Mouse (Mus musculus) myocyte (in vitro differentiated cells): ENCODE results near the gene Kctd21. TPM values are rescaled to one million over a fixed set of nuclear protein-coding genes. Genes with fewer than 3 reads are reported as not detected.

Source experiments
- H3K27me3 ChIP-seq: one replicate; pipeline ENCODE4 v1.6.1; 2011; ENCODE audit not compliant: control insufficient read depth, insufficient read depth, insufficient read length
- H3K36me3 ChIP-seq: one replicate; pipeline ENCODE4 v1.6.1; 2011; ENCODE audit not compliant: control insufficient read depth, insufficient read depth
- H3K4me2 ChIP-seq: one replicate; pipeline ENCODE4 v1.6.1; 2011; ENCODE audit warnings: low read depth, control low read depth
- H3K4me3 ChIP-seq: one replicate; pipeline ENCODE4 v1.5.1; 2011; ENCODE audit warnings: mild to moderate bottlenecking, control low read depth, moderate library complexity
- H3K79me2 ChIP-seq: one replicate; pipeline ENCODE4 v1.6.1; 2011; ENCODE audit not compliant: control insufficient read depth, insufficient read depth
- H3ac ChIP-seq: one replicate; pipeline ENCODE4 v1.6.1; 2011; ENCODE audit not compliant: control insufficient read depth, insufficient read length
- CEBPB ChIP-seq: IDR thresholded peaks from 2 replicates; pipeline ENCODE4 v1.6.1; 2011; ENCODE audit warnings: mild to moderate bottlenecking, moderate library complexity; ENCODE audit not compliant: poor library complexity, insufficient read depth, severe bottlenecking
- E2F4 ChIP-seq: IDR thresholded peaks from one replicate; pipeline ENCODE4 v1.6.1; 2011; ENCODE audit warnings: mild to moderate bottlenecking, control low read depth, moderate library complexity; ENCODE audit not compliant: insufficient read depth
- MAX ChIP-seq: IDR thresholded peaks from one replicate; pipeline ENCODE4 v1.6.1; 2011; ENCODE audit warnings: low read depth, mild to moderate bottlenecking, control low read depth
- MYOD1 ChIP-seq, 3 experiments: IDR thresholded peaks; one replicate each; pipeline ENCODE4 v1.6.1; 2011; ENCODE audit warnings: control low read depth in 2 of 3, low read depth in 2 of 3, mild to moderate bottlenecking in 2 of 3, moderate library complexity in 1 of 3; ENCODE audit not compliant: insufficient read length in 2 of 3, control insufficient read depth in 1 of 3
- MYOG ChIP-seq, 3 experiments: IDR thresholded peaks; one replicate each; pipeline ENCODE4 v1.6.1; 2011; ENCODE audit warnings: control low read depth in 2 of 3, low read depth in 2 of 3, mild to moderate bottlenecking in 2 of 3; ENCODE audit not compliant: insufficient read length in 2 of 3, control insufficient read depth in 1 of 3, insufficient read depth in 1 of 3
- POLR2A ChIP-seq: IDR thresholded peaks from one replicate; pipeline ENCODE4 v1.6.1; 2011; ENCODE audit warnings: low read depth, mild to moderate bottlenecking, control low read depth, moderate library complexity; ENCODE audit not compliant: insufficient read length
- POLR2AphosphoS2 ChIP-seq: IDR thresholded peaks from one replicate; pipeline ENCODE4 v1.6.1; 2011; ENCODE audit warnings: low read depth, control low read depth; ENCODE audit not compliant: insufficient read length
- REST ChIP-seq: IDR thresholded peaks from one replicate; pipeline ENCODE4 v1.6.1; 2011; ENCODE audit warnings: mild to moderate bottlenecking, control low read depth, moderate library complexity; ENCODE audit not compliant: insufficient read depth, insufficient read length
- SRF ChIP-seq: IDR thresholded peaks from one replicate; pipeline ENCODE4 v1.6.1; 2011; ENCODE audit warnings: low read depth; ENCODE audit not compliant: control insufficient read depth, insufficient read length
- TCF12 ChIP-seq: IDR thresholded peaks from one replicate; pipeline ENCODE4 v1.6.1; 2011; ENCODE audit warnings: mild to moderate bottlenecking, control low read depth; ENCODE audit not compliant: poor library complexity, insufficient read depth, severe bottlenecking
- TCF3 ChIP-seq: IDR thresholded peaks from one replicate; pipeline ENCODE4 v1.6.1; 2011; ENCODE audit warnings: low read depth, control low read depth; ENCODE audit not compliant: insufficient read length
- USF1 ChIP-seq: IDR thresholded peaks from one replicate; pipeline ENCODE4 v1.6.1; 2011; ENCODE audit warnings: low read depth, mild to moderate bottlenecking, control low read depth, moderate library complexity
- polyA plus RNA-seq: library from polyadenylated mRNA; unstranded; fragments of >200 nt; fragmentation: generic; extraction: Trizol; gene quantifications from one replicate; pipeline ENCODE4 v1.2.1, GENCODE M21; 2012; ENCODE audit warnings: missing spikeins

Kctd21 gene
- polyA plus RNA-seq, 1 experiment = 2.3 TPM

GRCm38 (mm10) chr7:97349438-97349837 is 17.3 kb downstream of the Kctd21 start:
- TF ChIP-seq MYOG (IDR thresholded peaks at IDR 0.05; ENCODE audit: control insufficient read depth in 1 of 3, insufficient read depth in 1 of 3, insufficient read length in 2 of 3, low read depth in 2 of 3) (no peak), MYOD1 (IDR thresholded peaks at IDR 0.05; ENCODE audit: control insufficient read depth in 1 of 3, insufficient read length in 2 of 3, low read depth in 2 of 3) (no peak), TCF12 (no peak), E2F4 (no peak)

GRCm38 (mm10) chr7:97350891-97351290 is 18.8 kb downstream of the Kctd21 start:
- Histone ChIP-seq H3K79me2 (no peaks in the 10 kb centered on the region), H3K4me3 (no peak overlapping the region), H3K4me2 (no peak overlapping the region), H3K36me3 (peaks cover 3% of the 10 kb centered on the region), H3ac (no peak overlapping the region), H3K27me3 (no peaks in the 10 kb centered on the region)
- TF ChIP-seq E2F4 = no peak
- no peak for TF ChIP-seq POLR2A
- TF ChIP-seq CEBPB = no peak
- no peak for TF ChIP-seq REST
- no peak for TF ChIP-seq MYOD1 (IDR thresholded peaks at IDR 0.05; ENCODE audit: control insufficient read depth in 1 of 3, insufficient read length in 2 of 3, low read depth in 2 of 3)
- TF ChIP-seq MYOG (IDR thresholded peaks at IDR 0.05; ENCODE audit: control insufficient read depth in 1 of 3, insufficient read depth in 1 of 3, insufficient read length in 2 of 3, low read depth in 2 of 3) = no peak
- no peak for TF ChIP-seq POLR2AphosphoS2
- TF ChIP-seq SRF = no peak
- no peak for TF ChIP-seq TCF3
- no peak for TF ChIP-seq TCF12
- no peak for TF ChIP-seq MAX
- TF ChIP-seq USF1 = no peak

More at GRCm38 (mm10) chr7:97349438-97349837, 17.3 kb downstream of the Kctd21 start:
- Histone ChIP-seq H3K36me3 (peaks cover 3% of the 10 kb centered on the region), H3K79me2 (no peaks in the 10 kb centered on the region), H3K4me2 (no peak overlapping the region), H3K27me3 (no peaks in the 10 kb centered on the region), H3ac (no peak overlapping the region), H3K4me3 (no peak overlapping the region)

DNA sequence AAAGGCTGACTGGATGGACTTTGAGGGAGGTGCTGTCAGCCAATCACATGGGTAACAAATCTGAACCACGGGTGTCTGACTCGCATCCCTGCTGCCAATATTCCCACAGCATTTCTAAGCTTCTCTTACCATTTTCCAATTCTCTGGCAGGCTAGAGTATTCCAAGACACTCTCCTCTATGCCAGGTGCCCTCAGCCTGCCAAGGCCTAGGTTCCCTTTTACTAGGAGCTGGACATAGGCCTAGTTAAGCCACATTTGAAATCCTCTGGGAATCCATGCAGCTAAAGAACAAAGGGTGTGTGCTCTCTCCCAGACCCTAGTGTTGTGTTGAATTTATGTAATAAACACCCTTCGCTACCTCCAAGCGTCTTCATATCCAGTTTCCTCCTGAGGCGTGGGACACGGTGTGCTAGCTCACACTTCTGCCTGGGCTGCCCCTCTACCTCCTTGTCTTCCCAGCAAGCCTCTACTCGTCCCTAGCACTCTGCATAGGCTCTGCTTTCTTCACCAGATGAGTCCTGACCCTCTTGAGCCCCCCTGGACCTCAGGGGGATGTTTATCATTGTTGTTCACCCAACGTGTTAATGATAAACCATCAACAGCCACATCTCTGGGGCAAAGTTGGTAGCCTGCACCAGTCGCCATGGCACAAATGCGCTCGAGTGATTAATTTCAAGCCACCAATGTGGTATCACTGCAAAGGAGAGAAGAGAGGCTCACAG is 19.8 kb downstream of the Kctd21 start:
- H3K36me3 ChIP-seq = peaks cover 3% of the 10 kb centered on the region
- H3K27me3 ChIP-seq = no peaks in the 10 kb centered on the region
- no peaks in the 10 kb centered on the region for H3K79me2 ChIP-seq
- H3K4me2 ChIP-seq = no peak overlapping the region
- H3ac ChIP-seq = no peak overlapping the region
- no peak overlapping the region for H3K4me3 ChIP-seq
- TF ChIP-seq TCF3 (no peak), SRF (no peak), USF1 (no peak), TCF12 (no peak), REST (no peak), MYOD1 (IDR thresholded peaks at IDR 0.05; ENCODE audit: control insufficient read depth in 1 of 3, insufficient read length in 2 of 3, low read depth in 2 of 3) (no peak), MAX (no peak), MYOG (IDR thresholded peaks at IDR 0.05; ENCODE audit: control insufficient read depth in 1 of 3, insufficient read depth in 1 of 3, insufficient read length in 2 of 3, low read depth in 2 of 3) (no peak), CEBPB (no peak)

DNA sequence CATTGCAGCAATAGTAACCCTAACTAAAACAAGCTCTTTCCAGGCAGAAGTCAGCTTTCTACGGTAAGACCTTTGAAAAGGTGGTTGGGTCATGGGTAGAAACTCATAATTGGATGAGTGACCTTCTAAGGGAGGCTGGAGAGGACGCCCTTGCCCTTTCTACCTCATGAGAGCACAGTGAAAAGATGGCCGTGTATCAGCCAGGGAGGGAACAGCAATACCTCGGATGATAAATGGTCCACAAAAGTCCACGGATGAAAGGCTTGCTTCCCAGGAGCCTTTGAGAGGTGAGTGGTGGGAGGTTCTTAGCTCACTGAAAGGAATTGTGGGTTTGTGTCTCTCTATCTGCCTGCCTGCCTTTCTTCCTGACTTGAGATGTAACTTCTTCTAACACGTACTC is 21.2 kb downstream of the Kctd21 start:
- no peak overlapping the region for H3ac ChIP-seq
- TF ChIP-seq TCF12 = no peak
- TF ChIP-seq USF1 = no peak
- TF ChIP-seq MYOG (IDR thresholded peaks at IDR 0.05; ENCODE audit: control insufficient read depth in 1 of 3, insufficient read depth in 1 of 3, insufficient read length in 2 of 3, low read depth in 2 of 3) = no peak
- TF ChIP-seq CEBPB = no peak
- TF ChIP-seq POLR2A = no peak

GRCm38 (mm10) chr7:97355068-97355841 is 23.1 kb downstream of the Kctd21 start:
- H3K4me2 ChIP-seq = no peak overlapping the region
- no peak overlapping the region for H3ac ChIP-seq
- no peak overlapping the region for H3K4me3 ChIP-seq
- TF ChIP-seq MAX (no peak), MYOD1 (IDR thresholded peaks at IDR 0.05; ENCODE audit: control insufficient read depth in 1 of 3, insufficient read length in 2 of 3, low read depth in 2 of 3) (no peak), TCF12 (no peak), MYOG (IDR thresholded peaks at IDR 0.05; ENCODE audit: control insufficient read depth in 1 of 3, insufficient read depth in 1 of 3, insufficient read length in 2 of 3, low read depth in 2 of 3) (no peak), REST (no peak)
- H3K36me3 ChIP-seq = no peaks in the 10 kb centered on the region
- H3K27me3 ChIP-seq = no peaks in the 10 kb centered on the region
- H3K79me2 ChIP-seq = no peaks in the 10 kb centered on the region

More for the DNA sequence above, 21.2 kb downstream of the Kctd21 start:
- Histone ChIP-seq H3K4me3 (no peak overlapping the region), H3K36me3 (peaks cover 3% of the 10 kb centered on the region), H3K27me3 (no peaks in the 10 kb centered on the region), H3K4me2 (no peak overlapping the region), H3K79me2 (no peaks in the 10 kb centered on the region)
